Mouse (Mus musculus): Measurements from ENCODE around the gene Ppp1r15b.

The Ppp1r15b gene

DNA sequence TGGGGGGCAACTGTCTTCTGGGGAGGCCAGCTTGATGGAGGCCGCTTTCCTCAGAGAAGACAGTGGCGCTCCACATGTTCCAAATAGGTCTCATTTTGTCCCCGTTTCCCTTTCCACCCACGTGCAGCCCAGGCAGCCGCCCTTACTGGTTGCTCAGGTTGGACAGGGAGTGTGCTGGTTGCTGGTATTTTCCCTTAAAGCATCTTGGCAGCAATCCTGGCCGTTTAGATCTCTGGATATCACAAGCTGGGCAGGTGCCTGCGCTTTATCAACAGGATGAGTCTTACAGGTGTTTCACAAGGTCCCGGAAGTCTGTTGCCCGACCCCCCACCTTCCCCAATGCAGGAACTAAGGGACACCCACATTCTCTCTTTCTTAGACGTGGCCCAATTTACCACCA is 31.1 kb downstream of the Ppp1r15b start:
- DNase-seq (ENCODE audit: low spot score), result no peak

DNA sequence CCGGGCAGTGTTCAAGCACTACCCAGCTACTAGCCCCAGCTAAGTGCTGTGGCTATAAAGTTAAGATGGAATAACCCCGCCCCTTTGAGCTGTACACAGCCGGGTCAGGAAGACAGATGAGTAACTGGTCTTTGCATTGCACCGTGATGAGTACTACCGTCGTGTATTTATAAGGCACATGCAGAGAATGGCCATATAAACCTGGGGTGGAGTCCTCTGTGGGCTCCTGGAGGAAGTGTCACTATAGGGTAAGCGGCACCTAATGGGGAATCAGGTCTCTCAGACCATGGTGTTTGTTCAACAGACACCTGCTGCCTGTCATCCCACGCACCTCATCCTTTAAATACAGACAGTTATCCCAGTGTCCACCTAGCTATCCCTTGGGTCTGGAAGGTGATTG is 32.0 kb downstream of the Ppp1r15b start:
- DNase-seq (ENCODE audit: low spot score), result no peak

DNA sequence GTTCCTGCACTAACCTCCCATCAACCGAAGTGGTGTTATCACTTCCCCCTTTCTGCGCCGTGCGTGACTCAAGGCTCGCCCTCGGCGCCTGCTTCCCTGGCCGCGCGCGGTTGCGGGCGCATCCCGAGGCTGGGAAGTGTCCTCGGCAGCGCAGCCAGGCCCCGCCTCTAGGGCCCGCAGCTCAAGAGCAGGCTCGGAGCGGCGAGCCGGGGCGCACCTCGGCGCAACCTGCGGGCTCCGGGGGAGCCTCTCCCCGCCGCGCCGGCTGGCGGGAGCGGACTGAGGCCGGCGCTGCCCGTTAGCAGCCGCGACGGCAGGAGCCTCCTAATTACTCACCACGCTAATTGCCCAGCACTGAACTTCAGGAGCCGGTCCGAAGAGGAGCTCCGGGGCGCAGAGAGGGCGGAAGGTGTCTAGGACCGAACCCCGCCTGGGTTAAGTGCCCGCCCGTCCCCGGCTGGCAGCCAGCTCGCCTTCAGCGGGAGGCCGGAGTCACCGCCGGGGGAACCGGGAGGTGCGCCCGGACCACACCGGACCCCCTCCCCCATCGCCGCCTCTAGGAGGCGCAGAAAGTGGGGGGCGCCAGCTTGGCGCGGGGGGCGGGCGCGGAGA is 33.0 kb downstream of the Ppp1r15b start, which contains the start of gene Plekha6:
Plekha6 (plus strand) TSS at position 391 of the 612 bp plus-strand sequence.
- DNase-seq (ENCODE audit: low spot score), result peak; percentile 61

DNA sequence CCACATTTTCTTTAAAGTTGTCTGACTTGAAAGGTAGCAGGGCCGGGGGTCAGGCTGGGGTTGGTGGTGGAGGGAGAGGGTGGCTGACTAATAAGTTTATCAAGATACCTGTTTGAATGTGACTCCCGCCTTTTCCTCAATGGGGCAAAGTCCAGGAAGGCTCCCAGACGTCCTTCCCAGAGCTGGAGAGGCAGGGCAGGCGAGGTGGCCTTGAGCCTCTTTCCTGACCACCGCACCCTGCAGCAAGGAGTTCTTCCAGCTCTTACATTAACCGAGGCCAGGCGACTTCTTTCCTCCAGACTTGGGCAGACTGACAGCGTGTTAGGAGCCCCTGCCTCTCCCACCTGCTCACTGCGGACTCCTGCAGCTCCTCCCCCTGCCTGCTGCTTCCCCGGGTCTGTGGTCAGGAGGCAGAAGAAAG is 33.7 kb downstream of the Ppp1r15b start:
- peak; percentile 55 for DNase-seq (ENCODE audit: low spot score)

DNA sequence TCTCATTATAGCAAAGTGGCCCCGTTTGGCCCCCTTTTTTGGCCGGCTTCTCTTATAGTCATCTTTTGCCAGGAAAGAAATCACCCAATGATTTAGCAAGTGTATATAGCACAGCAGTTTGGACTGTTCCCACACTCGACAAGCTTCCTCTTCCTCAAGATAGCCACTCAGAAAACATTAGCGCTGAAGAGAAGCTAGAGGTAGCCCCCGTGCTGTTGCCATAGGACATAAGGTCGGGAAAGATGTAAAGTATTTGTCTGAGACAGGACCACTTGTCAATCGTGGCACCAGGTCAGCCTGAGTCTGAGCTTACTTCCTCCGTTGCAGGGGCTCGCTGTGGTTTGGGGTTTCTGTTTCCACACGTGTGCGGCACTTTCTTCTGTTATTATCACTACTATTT is 34.2 kb downstream of the Ppp1r15b start:
- DNase-seq (ENCODE audit: low spot score), result no peak

DNA sequence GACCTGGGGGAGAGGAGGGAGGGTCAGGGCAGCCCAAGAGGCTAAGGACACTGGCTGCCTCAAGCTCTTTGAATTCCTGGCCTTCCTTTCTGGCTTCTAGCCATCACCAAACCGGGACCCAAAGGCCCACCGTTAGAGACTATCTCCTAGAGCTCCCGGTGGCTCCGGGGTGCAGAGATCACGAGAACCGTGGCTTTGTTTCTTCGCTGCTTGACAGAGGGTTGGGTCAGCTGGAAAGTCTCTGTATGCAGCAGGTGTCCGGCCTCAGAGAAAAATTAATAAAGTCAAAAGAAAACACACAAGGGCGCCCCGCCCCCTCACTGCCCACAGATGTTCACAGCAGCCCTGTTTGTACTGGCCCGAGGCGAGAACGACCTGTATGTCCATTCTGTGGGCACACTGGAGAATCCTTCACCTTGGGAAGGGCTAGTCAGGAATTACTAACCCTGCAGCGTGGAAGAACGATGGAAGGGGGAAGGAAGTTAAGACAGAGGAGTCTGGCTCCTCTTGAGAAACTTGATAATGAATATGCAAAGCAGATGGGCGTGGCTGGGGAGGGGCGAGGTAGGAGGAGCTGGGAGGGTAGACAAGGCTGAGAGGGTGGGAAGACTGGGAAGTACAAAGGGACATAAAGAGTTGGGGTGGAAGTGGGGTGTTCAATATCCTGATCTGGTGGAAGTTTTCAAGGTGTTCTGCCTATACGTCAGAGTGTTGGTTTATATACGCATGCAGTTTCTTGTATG is 37.5 kb downstream of the Ppp1r15b start:
- peak; percentile 64 for DNase-seq (ENCODE audit: low spot score)

DNA sequence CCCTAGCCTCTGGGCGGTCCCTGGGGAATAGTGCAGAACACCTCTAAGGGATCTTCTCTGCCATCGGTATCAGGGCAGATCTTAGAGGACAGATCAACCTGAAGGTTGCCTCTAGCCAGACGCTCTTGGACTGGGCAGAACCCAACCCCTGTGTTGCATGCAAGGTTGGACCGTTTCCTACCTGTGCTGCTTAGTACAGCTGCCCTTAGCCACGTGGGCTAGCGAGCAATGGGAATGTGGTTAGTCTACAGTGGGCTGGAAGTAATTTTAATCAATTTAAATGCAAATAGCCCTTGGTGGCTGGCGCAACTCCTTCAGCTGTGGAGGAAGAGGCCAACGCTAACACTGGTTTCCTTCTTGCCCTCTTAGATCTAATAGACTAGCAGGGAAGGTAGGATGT is 39.3 kb downstream of the Ppp1r15b start:
- DNase-seq (ENCODE audit: low spot score), result no peak

DNA sequence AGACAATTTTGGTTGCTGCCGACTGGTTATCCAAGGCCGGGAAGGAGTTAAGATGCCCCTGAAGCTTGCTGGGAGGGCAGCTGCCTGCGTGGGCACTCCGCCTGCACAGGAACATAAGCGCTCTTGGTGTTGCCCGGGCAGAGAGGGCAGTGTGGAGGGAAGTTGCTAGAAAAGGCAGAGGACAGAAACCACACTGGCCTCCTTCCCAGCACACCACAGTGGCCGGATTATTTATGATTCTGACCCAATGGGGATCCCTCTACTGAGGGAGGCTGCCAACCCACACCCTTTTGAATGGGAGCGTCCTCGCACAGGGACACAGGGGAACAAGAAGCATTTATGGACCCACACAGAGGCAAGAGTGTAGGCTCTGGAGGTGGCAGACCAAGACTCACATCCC is 40.4 kb downstream of the Ppp1r15b start:
- no peak for DNase-seq (ENCODE audit: low spot score)

DNA sequence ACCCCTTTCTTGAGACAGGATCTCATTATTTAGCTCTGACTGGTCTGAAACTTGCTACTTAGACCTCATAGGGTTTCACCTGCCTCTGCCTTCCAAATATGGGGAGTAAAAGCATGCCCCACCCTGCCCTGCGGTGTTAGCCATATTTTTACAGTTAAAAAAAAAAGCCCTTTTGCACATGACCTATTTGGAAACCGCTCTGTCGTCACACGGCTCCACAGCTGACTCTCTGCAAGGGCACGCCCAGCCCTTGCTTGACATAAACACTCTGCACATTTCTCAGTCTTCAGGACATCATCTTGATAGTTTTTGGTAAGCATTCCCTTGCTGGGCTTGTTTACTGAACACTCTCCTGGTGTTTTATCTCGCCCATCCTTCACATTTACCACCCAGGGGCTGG is 44.2 kb downstream of the Ppp1r15b start:
- no peak for DNase-seq (ENCODE audit: low spot score)

DNA sequence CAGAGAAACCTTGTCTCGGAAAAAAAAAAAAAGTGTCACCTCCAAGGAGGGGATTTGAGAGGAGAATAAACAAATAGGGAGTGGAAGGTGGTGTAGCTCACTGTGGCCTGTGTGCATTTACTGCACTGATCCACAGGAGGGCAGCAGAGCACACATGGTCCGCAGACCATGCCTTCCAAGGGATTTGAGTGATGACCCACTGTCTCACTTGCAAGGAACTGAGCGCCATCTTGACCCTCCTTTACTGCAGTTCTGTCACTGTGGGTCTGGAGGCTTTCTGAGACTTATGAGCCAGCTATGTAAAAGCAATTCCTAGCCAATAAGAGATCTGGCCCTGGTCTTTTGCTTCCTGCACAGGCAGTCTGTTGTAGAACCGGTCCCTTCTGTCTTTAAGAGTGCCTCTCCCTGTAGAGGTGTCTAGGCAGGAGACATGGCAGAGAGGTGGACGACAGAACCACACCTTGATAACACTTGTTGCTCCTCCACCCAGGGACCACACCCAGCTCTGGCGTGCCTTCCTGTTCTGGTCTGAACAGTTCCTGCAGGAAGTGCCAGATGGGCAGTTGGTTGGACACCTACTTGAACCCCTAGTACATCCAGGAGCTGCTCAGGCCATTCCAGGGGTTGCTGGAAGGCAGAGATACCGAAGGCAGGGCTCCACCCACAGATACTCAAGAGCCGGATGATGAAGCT is 46.7 kb downstream of the Ppp1r15b start:
- peak; percentile 80 for DNase-seq (ENCODE audit: low spot score)

DNA sequence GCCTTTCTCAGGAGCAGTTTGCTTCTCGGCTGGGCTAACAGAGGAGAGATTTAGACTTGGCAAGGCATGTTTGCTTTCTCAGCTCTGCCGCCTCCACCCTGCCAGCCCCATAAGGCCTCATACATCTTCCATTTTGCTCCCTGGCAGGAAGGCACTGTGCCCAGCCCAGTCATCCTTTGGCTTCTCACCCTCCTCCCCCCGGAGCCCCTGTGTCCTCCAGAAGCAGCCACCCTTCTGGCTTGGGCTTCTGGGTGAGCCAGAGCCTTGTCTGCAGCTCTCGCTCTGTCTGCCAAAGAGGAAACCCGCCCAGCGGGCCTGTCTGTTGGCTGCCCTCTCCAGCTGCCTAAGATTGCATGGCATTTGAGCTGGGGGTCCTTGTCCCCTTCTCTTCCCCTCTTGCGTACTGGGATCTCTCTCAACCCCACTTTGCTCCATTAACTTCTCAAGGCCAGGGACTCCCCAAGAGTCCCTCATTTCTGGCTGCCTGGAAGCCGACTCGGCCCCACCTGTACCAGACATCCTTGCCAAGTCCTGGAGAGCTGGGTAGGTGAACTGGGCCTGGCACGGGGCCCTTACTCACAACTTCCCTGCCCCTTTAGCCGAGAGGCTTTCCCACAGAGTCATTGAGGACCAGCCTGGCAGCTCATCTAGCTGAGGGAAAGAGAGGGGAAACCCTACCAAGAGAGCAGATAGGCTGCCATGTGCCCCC is 47.9 kb downstream of the Ppp1r15b start:
- DNase-seq (ENCODE audit: low spot score), result no peak

DNA sequence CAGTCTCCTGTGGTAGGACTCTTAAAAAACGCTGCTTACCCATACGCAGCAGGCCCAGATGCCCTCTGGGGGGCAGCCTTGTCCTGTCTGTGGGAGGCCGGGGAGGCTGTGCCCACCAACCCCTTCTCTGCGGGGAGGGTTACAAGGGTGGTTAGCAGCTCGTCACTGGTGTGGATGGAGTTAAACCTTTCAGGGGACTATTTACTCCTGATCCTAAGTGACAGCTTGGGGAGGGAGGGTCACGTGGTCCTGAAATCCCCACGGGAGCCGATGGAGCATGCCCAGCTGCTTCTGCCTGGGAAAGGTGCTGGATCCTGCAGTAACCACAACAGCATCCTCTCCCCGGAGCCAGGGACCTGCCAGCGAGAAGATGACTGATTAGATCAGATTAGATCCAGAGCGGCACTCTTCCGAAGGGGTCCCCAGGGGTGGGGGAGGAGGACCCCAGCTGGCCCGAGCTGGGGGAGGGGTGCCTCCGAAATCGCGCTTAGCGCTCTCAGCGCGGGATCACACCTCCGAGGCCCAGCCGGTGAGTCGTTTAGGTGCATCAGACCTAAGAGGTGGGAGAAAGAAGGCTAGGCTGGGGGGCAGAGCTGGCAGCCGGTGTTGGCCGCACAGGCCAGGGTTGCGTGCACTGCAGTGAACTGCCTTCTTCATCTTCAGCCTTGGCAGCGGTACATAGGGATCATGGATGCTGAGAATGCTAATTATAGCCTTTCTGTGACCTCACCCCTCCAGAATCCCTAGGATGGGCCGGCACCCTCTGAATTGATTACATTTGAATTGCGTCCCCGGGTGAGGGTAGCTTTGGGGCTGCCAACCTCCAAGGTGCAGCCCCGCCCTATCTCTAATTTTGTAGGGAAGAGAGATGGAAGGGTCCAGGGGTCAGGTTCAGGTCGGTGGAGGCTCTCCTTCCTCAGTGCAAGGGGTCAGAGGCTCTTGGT is 50.4 kb downstream of the Ppp1r15b start:
- peak; percentile 86 for DNase-seq (ENCODE audit: low spot score)

DNA sequence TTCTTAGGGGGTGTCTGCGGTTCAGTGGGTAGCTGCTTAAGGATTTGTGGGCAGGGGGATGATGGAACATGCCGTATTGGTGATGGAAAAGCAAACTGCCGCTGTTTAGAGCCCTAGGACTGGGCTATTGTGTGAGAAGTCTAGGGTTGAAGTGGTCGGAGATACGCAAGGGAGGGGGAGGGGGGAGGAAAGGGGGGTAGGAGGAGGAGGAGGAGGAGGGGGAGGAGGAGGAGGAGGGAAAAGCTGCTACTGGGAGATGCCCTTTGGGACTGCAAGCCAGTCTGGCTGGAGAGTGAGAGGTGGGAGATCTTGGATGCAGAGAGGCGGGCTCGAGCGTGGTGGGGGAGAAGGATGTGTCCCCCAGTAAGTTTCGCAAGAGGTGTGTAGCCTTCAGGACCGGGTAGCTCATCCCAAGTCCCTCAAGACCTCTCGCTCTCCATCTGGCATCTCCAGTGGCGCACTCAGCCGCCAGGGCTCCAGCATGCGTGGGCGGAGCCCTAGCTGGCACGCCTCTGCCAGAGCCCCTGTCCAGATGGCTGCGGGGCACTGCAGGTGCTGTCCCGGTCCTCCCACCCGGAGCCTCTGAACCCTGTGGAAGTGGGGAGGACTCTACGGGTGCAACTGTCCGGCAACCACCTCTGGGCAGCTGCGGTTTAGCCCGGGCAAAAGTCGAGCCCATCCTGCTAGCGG is 51.2 kb downstream of the Ppp1r15b start:
- peak; percentile 65 for DNase-seq (ENCODE audit: low spot score)

DNA sequence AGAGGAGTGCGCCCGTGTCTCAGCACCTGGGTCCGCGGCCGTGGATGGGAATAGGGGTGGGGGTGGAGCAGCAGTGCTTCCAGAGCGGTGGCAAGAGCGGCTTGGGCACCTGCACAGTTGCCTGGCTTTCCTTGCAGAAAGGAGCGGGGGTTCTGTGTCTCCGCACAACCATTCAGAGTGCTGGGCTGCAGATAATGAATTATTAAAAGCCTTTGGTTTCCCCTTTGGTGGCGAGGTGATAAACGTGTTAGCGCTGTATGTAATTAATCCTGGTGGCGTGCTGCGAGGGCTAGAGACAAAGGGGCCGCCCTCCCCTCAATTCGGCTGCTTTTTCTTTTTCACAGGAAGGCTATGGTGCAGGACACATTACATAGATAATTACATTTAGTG is 51.8 kb downstream of the Ppp1r15b start:
- DNase-seq (ENCODE audit: low spot score), result no peak

DNA sequence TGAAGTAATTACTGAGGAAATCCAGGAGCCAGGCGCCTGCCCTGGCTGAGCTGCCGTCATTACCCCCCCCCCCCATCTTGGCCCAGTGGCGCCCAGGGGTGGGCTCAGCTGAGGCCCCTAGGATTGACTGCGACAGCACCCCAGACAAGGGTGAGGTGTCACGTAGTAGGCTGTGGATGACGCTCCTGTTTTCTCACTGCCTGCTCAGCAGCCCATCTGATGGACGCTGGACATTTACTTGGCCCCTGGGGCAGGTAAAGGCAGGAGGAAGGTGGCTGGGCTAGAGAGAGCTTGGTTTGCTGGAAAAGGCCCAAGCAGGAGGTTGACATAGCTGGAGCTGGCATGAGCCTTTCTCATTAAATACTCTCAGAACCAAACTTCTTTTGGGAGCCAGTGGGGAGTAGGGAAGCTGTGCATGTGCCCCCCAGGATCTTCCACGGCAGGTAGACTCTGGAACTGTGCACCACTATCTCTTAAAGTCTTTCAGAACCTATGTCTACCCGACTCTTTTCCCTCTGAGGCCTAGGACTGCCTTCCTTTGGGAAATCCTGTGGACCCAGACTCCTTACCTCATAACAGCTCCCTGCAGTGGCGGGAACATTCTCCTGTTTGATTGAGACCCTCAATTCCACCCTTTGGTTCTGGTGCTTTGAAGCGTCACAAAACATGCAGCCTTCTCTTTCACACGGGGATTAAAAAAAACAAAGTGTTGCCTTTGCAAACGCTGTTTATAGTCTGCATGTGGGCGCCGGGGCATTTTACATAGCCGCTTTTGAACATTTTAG is 52.4 kb downstream of the Ppp1r15b start:
- no peak for DNase-seq (ENCODE audit: low spot score)

DNA sequence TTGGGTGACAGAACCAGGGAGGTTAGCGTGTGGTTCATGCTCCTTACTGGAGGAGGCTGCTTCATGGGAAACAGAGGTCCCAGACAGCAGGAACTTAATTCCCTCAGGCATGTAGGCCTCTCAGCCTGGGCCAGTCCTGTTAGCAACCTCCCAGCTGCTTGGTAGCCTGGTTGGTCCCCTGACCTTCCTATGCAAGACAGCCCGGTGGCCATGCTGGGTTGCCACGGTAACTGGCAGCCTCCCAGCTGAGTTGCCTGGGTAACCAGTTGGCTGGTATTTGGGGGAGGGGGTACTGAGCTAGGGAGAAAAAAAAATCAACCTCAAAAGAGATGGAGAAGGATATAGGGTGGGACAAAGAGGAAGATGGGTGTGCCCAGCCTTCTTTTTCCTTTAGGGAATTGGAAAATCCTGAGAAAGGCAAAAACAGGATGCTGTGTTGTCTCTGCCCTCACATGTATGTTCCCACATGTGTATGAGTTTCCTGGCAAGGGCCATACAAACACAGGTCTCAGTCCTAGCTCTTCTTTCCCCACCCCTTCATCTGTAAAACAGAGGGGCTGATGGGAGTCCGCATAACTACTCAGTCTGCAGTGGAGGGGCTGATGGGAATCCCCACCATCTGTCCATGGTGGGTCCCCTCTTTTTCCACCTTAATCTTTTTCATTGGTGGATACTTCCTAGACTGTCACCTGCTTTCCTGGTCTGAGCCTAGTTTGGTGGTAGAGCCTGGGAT is 57.2 kb downstream of the Ppp1r15b start:
- no peak for DNase-seq (ENCODE audit: low spot score)

DNA sequence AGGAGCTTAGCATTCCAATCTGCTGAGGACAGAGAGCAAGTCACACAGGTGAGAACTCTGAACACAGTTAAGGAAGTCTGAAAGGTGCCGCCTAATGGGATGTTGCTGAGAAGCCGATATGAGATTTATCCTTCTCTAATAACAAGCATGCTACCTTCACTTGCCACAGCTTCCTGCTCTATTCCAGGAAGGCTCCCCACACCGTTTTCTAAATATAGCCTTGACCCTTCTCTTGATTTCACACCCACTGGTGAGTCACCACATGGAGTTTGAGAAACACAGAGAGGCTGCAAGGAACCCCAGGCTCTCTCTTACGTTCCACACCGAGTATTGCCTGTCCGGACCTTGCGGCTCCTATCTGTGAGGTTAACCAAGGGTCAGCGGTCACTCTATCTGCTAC is 57.8 kb downstream of the Ppp1r15b start:
- DNase-seq (ENCODE audit: low spot score), result no peak
